Mouse (Mus musculus) embryonic fibroblast, embryonic 13.5 days (primary cell): Measurements from ENCODE around the gene Isoc2a. TPM values are rescaled to one million over a fixed set of nuclear protein-coding genes. Genes with fewer than 3 reads are reported as not detected.

Experiments used
- H3K27ac ChIP-seq: 2 replicates; pipeline ENCODE4 v1.5.1; 2012; ENCODE audit warnings: low read length, control low read depth, inconsistent platforms; ENCODE audit not compliant: insufficient read depth
- H3K4me1 ChIP-seq: 2 replicates; pipeline ENCODE4 v1.6.1; 2011; ENCODE audit warnings: low read length; ENCODE audit not compliant: control insufficient read depth, insufficient read depth
- H3K4me3 ChIP-seq: 2 replicates; pipeline ENCODE4 v1.5.1; 2011; ENCODE audit warnings: mild to moderate bottlenecking, control low read depth, low read length; ENCODE audit not compliant: insufficient read depth
- CTCF ChIP-seq: IDR thresholded peaks from 2 replicates; pipeline ENCODE4 v1.5.1; 2011; ENCODE audit warnings: mild to moderate bottlenecking, control low read depth, low read length, moderate library complexity, borderline replicate concordance; ENCODE audit not compliant: insufficient read depth
- POLR2A ChIP-seq: IDR thresholded peaks from 2 replicates; pipeline ENCODE4 v1.6.1; 2011; ENCODE audit warnings: low read depth, mild to moderate bottlenecking, control low read depth, low read length, moderate library complexity
- polyA plus RNA-seq: library from polyadenylated mRNA; stranded (reverse); fragments of >200 nt; gene quantifications from 2 replicates; pipeline ENCODE4 v1.2.4, GENCODE M21; 2011; ENCODE audit warnings: low read depth; ENCODE audit not compliant: missing spikeins, insufficient read length

The Isoc2a gene
- polyA plus RNA-seq, 1 experiment: 11.2 TPM

DNA sequence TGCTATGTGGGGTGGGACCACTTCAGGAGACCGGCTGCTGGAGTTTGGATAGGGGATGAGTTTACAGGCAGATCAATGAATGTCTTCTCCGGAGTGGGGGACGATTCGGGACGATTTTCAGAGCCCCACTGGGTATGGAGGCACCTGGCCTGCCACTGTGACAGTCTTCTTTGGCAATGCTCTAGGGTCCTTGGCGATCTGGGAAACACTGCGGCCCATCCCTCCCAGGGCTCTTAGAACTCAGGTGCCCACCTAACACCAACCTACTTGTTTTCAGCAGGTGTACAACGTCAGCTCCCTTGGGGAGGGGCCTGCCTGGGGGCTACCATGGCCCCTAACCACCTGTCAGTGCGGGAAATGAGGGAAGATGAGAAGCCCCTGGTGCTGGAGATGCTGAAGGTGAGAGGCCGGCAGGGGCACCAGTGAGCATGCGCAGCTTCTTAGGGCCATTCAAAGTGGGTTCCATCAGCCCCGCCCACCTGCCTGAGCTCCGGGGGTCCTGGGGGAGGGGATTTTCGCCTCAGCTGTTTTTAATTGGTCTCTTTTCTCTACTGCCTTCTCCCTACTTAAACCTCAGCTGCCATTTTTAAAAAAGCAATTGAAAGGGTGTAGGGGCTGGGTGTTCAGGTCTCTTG lies 46.1 kb downstream of the Isoc2a start:
- peaks cover 18% of the 10 kb centered on the region; the same call in 1 of the 2 replicates for H3K4me1 ChIP-seq
- no peak overlapping the region for H3K4me3 ChIP-seq

GRCm38 (mm10) chr7:4923586-4924364 lies 46.8 kb downstream of the Isoc2a start:
- Histone ChIP-seq H3K4me1 (peaks cover 18% of the 10 kb centered on the region; the same call in 1 of the 2 replicates), H3K4me3 (0 out of 2 replicates have a peak overlapping the region, but pooled peaks have one; percentile 1), H3K27ac (peak overlapping the region; percentile 91)
- 0 out of 2 replicates have a peak, but pooled peaks have one; percentile 1 for TF ChIP-seq CTCF
- peak; percentile 52; the same call in 1 of the 2 replicates for TF ChIP-seq POLR2A

More for the DNA sequence above, 46.1 kb downstream of the Isoc2a start:
- peak overlapping the region; percentile 91 for H3K27ac ChIP-seq
- TF ChIP-seq CTCF: no peak
- no peak for TF ChIP-seq POLR2A

GRCm38 (mm10) chr7:4924483-4924882 lies 47.5 kb downstream of the Isoc2a start:
- TF ChIP-seq CTCF (no peak), POLR2A (no peak)
- H3K27ac ChIP-seq: peak overlapping the region; percentile 91
- H3K4me1 ChIP-seq: peaks cover 18% of the 10 kb centered on the region; the same call in 1 of the 2 replicates
- H3K4me3 ChIP-seq: no peak overlapping the region

DNA sequence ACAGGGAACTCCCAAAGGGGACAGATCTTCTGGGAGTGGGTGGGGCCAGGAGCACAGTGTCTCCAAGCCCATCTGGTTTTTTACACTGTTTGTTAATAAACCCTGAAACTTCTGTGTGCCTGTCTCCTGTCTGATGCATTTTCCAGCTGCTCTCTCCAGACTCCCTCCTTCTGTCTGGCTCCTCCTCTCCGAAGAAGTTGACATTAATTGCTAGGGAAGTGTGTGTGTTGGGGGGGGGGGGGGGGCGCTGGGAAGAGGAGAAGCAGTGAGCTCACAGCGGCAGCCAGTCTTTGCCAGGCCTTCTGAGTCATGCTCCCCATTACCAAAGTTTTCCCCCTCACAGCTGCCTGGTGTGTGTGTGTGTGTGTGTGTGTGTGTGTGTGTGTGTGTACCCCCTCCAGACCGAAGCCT lies 47.9 kb downstream of the Isoc2a start:
- Histone ChIP-seq H3K4me1 (peaks cover 18% of the 10 kb centered on the region; the same call in 1 of the 2 replicates), H3K27ac (peak overlapping the region; percentile 97), H3K4me3 (no peak overlapping the region)
- TF ChIP-seq CTCF: no peak
- TF ChIP-seq POLR2A: peak; percentile 66

- TF ChIP-seq CTCF (no peak), POLR2A (peak; percentile 57)
- Histone ChIP-seq H3K4me3 (no peak within 1 kb of the TSS), H3K27ac (peak within 1 kb of the TSS; percentile 97), H3K4me1 (peaks cover 18% of the 10 kb centered on the region; the same call in 1 of the 2 replicates)
Measured at GRCm38 (mm10) chr7:4925441-4926381, 48.8 kb downstream of the Isoc2a start, which contains the start of gene Ssc5d. Gene Ssc5d (plus strand): TSS chr7:4925785.

DNA sequence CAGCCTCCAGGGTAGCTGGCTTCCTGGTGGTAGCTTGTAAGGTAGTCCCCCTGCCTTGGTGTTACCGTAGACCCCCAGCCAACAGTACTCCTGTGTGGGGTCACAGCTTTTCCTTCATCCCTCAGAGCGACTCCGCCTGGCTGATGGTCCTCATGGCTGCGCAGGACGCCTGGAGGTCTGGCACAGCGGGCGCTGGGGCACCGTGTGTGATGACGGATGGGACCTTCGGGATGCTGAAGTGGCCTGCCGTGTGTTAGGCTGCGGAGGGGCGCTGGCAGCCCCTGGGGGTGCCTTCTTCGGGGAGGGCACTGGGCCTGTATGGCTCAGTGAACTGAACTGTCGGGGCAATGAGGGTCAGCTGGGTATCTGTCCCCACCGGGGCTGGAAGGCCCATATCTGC lies 49.9 kb downstream of the Isoc2a start:
- H3K4me1 ChIP-seq: peaks cover 18% of the 10 kb centered on the region; the same call in 1 of the 2 replicates
- TF ChIP-seq CTCF (no peak), POLR2A (no peak)
- H3K4me3 ChIP-seq: no peak overlapping the region
- no peak overlapping the region for H3K27ac ChIP-seq

DNA sequence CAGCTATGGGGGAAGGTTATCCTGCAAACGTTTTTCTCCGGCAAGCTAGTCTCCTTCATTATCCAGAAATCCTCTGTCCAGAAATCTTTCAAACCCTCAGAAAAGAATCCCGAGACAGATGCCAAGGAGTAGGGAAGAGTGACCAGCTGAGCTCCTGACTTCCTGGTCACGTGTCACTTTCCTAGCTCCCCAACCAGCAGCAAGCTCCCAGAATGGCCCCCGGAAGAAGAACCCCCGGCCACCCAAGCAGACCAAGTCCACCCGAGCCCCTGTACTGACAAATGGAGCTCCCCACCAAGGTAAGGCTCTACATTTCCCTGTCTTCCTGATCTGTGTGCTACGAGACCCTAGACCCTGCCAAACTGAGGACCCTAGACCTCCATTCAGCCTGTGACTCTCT lies 50.8 kb downstream of the Isoc2a start:
- Histone ChIP-seq H3K27ac (no peak overlapping the region), H3K4me3 (no peak overlapping the region), H3K4me1 (peaks cover 18% of the 10 kb centered on the region; the same call in 1 of the 2 replicates)
- TF ChIP-seq CTCF: no peak
- TF ChIP-seq POLR2A: no peak

GRCm38 (mm10) chr7:4928323-4928722 lies 51.4 kb downstream of the Isoc2a start:
- Histone ChIP-seq H3K27ac (no peak overlapping the region), H3K4me3 (no peak overlapping the region), H3K4me1 (peaks cover 14% of the 10 kb centered on the region; the same call in 1 of the 2 replicates)
- TF ChIP-seq POLR2A (no peak), CTCF (no peak)

- Histone ChIP-seq H3K27ac (no peak overlapping the region), H3K4me1 (no peaks in the 10 kb centered on the region), H3K4me3 (no peak overlapping the region)
- TF ChIP-seq POLR2A (no peak), CTCF (no peak)
Measured at GRCm38 (mm10) chr7:4933103-4933502, 56.1 kb downstream of the Isoc2a start.
